Mouse (Mus musculus) activated CD4-positive, CD25-positive, alpha-beta regulatory T cell, adult 4 months (primary cell): ENCODE data around the gene Mat2b. TPM values are rescaled to one million over a fixed set of nuclear protein-coding genes. Genes with fewer than 3 reads are reported as not detected.

Experiments
- ATAC-seq: one replicate; pipeline ENCODE4 v1.8.0; 2017
- polyA plus RNA-seq, 2 experiments: library from polyadenylated mRNA; unstranded; fragments of 100-300 nt; shearing (Covaris generic); gene quantifications; one replicate each; pipeline ENCODE4 v1.2.1; 2017

Mat2b gene
- polyA plus RNA-seq, 2 experiments from 2014 or later: 231 to 248 TPM

GRCm38 (mm10) chr11:40649726-40650445, 45.1 kb downstream of the Mat2b start:
- no peak for ATAC-seq

GRCm38 (mm10) chr11:40647246-40647645, 47.8 kb downstream of the Mat2b start:
- no peak for ATAC-seq

Other genes with a start within 250 kb of the Mat2b start
- gene Hmmr, start 38.2 kb upstream of the Mat2b start, polyA plus RNA-seq: 10 to 100 TPM; 14.0 to 14.4 TPM
- gene Nudcd2, start 38.5 kb upstream of the Mat2b start, polyA plus RNA-seq: 10 to 100 TPM; 60.4 to 63.8 TPM
- gene Ccng1, start 60.1 kb upstream of the Mat2b start, polyA plus RNA-seq: 10 to 100 TPM; 80.3 to 88.0 TPM